Mouse (Mus musculus) megakaryocyte-erythroid progenitor cell, adult 5-6 weeks (primary cell): ENCODE measurements around the gene Serpinb6b. TPM values are rescaled to one million over a fixed set of nuclear protein-coding genes. Genes with fewer than 3 reads are reported as not detected.
A peak's percentile ranks its signal among the peaks of the same experiment; 100 is the strongest.

Experiments used
- ATAC-seq: replicated peaks from 2 replicates; pipeline ENCODE4 v1.8.0; 2016; ENCODE audit warnings: mild to moderate bottlenecking, inconsistent platforms; ENCODE audit not compliant: severe bottlenecking, poor library complexity, low FRiP score, low TSS enrichment
- total RNA-seq, 2 experiments: library from RNA; stranded (forward) in 1 of 2; stranded (reverse) in 1 of 2; fragments of 200-1000, 215-1000 nt in 1 of 2; fragments of >200 nt in 1 of 2; fragmentation: Nextera tagmentation in 1 of 2; gene quantifications; 2 replicates each; pipeline ENCODE4 v1.2.3; 2014 to 2017

The Serpinb6b gene
- total RNA-seq, 2 experiments from 2014 or later = 14.4 to 36.7 TPM

DNA sequence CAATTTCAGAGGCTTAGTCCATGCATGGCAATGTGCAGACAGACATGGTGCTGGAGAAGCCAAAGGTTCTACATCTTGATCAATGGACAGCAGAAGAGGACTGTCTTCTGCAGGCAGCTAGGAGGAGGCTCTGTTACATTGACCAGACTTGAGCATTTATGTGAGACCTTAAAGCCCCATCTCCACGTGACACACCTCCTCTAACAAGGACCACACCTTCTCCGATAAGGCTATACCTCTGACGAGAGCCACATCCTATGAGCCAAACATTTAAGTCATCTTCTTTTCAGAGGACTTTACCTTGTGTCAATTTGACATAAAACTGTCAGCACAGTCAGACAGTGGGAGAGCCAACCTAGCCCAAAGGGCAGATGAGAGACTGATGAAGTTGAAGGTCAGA, 5.8 kb downstream of the Serpinb6b start:
- no peak for ATAC-seq

DNA sequence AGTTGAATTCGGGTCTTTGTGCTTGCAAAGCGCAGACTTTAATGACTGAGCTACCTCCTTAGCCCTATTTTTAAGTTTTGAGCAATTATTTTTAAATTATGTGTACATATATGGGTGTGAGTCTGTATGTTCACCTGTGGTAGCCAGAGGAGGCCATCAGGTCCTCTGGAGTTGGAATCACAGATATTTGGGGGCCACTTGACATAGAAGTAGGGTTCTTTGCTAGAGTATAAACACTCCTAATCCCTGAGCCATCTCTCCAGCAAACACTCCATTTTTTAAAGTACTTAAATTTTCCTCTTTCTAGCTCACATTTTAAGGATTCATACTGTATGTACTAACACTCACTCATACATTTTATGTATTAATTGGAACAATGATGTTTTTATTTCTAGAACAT, 9.3 kb downstream of the Serpinb6b start:
- ATAC-seq = no peak

DNA sequence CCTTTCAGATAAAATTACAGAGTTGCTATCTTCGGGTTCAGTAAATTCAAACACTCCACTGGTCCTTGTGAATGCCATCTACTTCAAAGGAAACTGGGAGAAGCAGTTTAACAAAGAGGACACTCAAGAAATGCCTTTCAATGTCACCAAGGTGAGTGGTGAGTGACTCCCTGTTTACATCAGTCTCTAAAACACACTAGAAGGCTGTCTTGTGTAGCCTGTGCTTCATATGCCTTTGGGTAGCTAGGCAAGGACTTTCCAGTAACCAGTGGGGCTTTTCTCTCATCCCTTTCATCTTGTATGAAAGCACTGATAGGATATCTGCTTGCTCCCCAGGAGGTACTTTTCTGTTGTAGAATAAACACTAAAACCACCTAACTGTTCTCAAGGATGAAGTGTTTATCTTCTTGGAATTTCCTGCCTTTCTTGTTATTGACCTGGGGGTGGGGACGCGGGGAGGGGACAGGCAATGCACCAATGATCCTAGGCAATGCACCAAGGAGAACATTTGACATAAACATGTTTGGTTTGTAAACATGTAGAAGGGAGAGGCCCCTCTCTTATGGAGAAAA, 10.0 kb downstream of the Serpinb6b start:
- no peak for ATAC-seq

DNA sequence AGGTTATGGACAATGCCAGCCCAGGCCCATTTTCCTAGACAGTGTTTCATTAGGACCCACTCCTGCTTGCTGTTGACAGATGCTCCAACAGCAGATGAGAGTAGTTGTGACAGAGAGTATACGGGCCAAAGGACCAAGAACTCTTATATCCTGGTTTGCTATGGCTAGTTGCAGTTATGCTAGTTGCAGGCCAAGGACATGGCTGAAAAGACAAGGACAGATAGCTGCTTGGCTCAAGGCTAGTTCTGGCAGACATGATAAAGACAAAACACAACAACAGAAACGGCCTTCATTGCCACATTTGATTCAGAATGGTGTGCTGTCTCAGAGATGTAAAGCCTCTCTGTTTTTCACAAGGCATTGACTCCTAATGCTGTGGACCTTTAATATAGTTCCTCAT, 10.7 kb downstream of the Serpinb6b start:
- no peak for ATAC-seq

DNA sequence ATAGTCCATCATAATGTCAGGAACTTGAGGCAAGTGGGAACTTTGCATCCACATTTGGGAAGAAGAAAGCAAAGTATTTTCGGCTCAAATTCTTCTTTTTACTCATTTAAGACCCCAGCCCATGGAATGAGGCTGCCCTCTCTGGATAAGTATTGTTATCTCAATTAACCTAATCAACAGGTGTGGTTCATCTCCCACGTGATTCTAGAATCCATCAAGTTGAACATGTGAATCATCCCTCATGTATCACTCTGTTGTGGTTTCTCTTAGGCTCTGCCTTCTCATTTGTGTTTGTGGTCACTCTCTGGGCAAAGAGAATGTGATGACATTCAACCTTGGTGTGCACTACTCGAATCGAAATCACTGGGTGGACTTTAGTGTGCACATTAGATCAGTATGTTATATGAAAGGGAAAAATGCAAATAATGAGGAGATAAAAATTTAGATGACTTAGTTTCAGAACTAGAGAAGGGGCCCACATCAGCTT, 17.6 kb downstream of the Serpinb6b start:
- ATAC-seq = no peak

DNA sequence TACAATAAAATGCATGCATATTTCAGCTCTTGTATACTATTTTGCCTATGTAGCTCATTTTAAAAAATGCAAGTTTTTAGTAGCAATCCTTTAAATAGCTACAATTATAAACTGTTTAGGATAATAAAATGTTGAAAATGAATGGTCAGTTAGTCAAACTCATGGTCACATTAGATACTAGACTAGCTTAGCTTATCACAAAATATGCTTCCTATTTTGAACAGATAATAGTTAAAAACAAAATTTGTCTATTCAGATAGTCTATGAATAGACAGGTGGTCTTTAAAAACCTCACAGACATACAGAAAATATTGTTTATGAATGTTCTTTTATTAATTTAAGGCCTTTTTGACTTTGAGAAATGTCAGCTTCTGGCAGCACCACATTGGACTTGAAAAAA, 21.2 kb downstream of the Serpinb6b start:
- ATAC-seq = peak; percentile 61; the same call in 1 of the 2 replicates

DNA sequence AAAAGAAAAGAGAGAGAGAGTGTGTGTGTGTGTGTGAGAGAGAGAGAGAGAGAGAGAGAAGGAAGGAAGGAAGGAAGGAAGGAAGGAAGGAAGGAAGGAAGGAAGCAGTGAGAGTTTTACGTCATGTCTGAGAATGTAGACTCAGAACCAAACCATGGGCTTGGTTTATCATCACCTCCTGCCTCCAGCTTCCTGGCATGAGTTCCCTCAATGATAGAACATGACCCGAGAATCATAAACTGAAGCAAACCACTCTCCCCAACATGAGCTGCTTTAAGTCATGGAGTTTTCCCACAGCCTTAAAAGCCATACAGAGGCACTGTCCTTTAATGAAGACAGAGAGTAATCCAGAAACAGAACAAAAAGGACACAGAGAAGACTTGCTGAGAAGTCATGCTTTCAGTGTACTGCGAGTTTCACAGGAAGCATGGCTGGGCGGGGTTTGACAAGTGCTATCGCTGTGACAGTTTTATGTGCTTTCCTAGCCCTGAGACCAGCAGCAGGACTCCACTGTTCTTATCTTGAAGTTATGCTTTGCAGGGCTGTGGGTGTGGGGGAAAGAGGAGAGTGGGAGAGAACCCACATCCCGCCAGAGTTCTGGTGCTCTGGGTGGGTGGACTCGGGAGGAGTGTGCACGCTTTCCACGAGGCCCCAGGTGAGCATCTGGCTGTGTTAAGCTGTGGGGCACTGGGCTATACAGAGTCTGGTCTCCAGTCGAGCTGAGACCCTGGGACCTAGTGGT, 28.3 kb downstream of the Serpinb6b start:
- ATAC-seq = peak; percentile 99

DNA sequence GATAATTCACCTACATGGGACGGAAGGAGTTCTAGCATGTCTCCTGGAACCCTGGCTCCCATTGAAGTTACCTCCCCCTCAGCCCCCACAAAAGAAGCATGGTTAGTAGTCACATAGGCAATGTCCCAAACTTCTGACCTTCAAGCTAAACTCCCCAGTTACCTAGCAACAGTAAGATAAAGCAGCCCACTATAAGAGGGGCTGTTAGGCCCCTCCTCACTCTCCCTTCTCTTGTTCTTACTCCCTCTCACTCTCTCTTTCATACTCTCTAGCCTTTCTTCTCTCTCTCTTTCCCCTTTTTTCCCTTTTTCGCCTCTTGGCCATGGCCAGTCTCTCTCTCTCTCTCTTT, 28.9 kb downstream of the Serpinb6b start:
- no peak for ATAC-seq

DNA sequence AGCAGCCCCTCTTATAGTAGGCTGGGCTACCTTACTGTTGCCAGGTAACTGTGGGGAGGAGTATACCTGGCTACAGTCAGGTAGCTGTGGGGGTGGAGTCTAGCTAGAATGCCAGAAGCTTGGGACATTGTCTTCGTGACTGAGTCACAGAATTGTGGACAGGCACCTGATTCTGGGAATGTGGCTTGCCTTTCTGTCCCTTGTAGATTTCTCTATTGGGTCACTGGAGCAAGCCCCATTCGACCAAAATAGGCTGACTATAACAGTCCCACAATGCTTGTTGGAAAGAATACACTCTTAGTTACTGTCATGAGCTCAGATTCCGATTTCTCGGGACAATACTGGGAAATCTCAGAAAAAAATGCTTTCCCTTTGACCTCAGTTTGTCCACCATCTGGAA, 30.0 kb downstream of the Serpinb6b start:
- ATAC-seq = no peak

DNA sequence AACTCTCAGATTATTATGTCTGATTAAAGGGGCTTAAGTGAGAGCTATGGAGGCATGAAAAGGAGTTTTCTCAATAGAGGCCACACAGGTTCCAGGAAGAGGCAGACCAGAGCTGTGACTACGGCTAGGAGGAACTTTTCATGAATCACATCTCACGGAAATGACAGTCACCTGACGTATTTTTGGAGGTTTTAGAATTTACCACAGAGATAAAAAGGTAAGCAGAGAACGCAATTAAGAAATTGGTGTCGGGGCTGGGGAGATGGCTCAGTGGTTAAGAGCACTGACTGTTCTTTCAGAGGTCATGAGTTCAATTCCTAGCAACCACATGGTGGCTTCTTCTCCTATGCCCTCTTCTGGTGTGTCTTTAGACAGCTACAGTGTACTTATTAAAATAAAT, 36.3 kb downstream of the Serpinb6b start:
- ATAC-seq = no peak

DNA sequence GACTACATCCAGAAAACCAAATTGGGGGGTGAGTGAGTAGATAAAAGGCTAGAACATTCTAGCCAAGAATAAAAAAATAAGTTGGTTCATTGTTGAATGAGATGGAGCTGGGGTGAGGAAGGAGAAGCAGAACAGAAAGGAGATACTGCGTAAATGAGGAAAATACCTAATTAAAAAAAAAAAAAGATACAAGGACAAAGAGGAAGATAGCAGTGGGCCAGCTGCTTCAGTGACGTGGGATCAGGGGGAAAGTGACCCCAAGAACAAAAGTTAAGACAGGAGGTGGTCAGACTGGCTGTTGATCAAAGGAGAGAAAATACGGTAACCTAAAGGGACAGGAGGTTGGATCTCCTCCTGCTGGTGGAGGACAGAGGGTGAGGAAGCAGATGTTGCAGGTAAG, 37.9 kb downstream of the Serpinb6b start, which contains the start of gene Serpinb9:
Gene Serpinb9, plus strand, starts transcription at position 301 of the 400 bp plus-strand sequence.
- ATAC-seq = no peak

DNA sequence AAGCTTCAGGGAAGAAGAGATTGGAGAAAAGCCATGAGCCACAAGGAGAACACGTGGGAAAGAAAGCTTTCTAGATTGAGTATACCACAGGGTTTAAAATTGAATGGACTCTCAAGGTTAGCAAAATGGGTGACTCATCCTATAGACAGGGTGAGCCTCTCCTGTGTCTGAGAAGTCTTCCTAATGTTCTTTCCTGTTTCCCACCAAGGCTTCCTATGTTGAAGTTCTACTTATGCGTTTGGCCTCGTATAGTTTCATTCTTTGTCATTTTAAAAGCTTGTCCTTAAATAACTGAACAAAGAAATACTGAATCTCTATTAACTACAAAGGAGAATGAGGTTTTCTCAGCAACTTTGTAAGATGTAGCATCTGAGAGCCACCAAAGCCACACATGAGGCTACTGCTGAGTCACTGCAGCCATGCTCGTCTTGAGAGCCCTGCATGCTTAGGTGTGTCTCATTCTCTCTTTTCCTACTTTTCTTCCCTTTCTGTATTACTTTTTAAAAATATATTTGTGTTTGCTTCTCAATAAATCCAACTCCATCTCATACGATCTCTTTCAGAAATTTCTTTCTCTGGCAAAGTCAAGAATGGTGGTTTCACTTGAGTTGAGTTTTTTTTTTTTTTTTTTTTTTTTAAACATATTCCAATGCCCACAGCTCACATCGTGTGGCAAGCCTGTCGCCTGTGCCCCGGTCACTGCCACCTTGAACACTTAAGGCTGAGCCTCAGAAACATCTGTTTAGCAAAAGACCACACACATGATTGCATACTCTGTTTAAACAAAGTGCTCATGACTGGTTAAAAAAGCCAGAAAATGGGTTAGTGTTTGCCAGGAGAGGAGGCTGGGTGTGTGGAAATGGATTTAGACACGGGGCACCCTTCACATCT, 38.8 kb downstream of the Serpinb6b start:
- peak; percentile 43 for ATAC-seq

DNA sequence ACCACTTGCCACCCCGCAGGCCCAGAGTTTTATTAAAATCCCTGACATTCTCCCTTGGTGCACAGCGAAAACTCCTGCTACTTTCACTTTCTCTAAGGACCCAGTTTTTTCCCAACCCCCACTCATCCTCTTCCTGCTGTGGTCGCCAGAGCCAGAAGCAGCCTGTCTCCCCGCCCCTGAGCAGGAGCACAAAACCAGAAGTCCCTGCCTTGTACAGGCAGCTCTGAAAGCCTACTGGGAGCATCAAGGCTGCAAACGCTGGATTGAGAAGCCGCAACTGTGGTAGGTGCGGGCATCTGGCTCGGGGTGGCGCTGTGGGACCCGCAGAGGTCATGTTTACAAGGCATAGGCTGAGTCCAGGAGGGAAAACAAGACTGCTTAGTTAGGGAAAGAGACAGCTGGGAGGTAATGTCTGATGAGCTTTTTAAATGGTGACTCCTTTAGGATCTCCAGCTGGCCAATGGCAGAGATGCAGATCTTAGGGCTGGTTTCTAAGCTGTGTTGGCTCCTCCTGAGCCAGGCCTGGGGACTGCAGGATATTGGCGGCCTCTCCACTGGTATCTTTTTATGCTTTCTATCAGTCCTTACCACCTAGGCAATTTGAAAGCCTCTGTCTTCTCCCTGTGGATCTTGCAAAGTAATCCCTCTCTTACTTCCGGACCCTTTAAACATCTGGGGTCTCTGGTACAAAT, 39.6 kb downstream of the Serpinb6b start:
- ATAC-seq = peak; percentile 97

DNA sequence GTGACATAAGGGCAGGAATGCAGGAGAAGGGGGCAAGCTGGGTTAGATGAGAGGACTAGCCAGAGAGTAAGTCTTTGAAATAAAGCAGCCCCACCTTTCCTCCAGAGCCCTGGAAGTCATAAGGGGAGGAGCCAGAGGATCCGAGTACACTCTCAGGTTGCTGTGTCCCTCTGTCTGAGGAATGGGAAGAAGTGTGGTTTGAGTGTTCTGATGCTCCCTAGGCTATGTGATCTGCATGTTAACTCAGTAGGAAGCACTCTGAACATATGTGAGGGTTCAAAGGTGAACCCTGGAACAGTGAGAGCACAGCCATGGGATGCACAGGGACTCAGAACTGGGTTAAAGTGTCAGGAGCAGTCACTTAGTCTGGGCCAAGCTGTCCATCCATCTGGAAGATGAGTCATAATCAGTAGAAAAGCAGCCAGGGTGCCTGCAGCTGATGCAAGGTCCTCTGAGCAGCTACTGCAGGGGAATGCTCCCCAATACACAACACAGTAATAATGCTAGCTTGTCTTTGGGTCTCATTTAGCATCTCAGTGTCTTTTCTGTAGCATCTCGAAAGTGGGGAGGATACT, 40.6 kb downstream of the Serpinb6b start:
- ATAC-seq = no peak

DNA sequence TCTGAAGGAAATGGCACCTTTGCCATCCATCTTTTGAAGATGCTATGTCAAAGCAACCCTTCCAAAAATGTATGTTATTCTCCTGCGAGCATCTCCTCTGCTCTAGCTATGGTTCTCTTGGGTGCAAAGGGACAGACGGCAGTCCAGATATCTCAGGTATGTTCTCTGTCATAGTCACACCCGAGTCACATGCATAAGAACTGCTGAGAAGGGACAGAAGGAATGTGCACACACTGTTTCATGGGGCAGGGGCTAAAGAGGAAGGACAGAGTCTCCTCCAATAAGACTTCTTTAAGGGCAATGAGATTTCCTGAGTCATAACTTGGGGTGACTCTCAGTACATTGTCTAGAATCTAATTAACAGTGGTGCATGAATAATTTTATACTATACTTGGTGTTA, 41.5 kb downstream of the Serpinb6b start:
- no peak for ATAC-seq

DNA sequence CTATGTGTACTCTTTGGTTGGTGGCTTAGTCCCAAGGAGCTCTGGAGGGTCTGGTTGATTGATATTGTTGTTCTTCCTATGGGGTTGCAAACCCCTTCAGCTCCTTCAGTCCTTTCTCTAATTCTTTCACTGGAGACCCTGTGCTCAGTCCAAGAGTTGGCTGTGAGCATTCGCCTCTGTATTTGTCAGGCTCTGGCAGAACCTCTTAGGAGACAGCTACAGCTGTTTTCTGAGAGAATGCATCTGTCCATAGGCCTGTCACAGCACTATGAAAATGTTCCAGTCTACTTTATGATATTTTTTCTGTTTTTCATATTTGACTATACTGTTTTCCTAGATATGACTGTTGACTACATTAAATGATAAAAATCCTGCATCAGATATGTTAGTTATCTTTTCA, 47.4 kb downstream of the Serpinb6b start:
- ATAC-seq = no peak

DNA sequence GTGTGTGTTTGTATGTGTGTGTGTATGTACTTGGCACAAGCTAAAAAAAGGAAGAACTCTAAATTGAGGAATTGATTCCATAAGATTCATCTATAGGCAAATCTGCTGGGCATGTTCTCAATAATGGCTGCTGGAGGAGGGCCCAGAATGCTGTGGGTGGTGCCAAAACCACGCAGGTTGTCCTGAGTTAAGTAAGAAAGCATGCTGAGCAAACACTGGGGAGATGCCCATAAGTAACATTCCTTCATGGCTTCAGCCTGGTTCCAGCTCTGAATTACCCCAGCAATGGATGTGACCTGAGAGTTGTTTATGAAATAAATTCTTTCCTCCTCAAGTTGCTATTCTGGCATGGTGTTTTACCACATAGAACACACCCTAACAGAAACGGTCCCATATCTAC, 48.3 kb downstream of the Serpinb6b start:
- ATAC-seq = no peak

DNA sequence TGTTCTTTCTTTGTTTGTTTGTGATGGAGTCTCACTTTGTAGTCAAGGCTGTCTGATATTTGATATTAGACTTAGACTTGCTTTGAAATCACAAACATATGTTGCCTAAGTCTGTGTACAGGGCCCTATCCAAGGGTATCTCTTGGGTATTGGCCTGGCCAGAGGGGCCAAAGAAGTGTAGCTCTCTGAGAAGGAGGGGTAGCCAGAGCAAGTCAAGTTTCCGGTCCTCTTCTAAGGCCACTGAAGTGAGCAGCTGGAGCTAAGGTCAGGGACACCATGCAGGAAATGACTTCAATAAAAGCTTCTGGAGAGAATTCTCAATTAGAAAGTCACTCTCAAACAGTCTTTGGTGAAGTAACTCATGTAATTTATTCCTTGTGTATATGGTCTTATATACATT, 57.4 kb downstream of the Serpinb6b start:
- ATAC-seq = no peak

DNA sequence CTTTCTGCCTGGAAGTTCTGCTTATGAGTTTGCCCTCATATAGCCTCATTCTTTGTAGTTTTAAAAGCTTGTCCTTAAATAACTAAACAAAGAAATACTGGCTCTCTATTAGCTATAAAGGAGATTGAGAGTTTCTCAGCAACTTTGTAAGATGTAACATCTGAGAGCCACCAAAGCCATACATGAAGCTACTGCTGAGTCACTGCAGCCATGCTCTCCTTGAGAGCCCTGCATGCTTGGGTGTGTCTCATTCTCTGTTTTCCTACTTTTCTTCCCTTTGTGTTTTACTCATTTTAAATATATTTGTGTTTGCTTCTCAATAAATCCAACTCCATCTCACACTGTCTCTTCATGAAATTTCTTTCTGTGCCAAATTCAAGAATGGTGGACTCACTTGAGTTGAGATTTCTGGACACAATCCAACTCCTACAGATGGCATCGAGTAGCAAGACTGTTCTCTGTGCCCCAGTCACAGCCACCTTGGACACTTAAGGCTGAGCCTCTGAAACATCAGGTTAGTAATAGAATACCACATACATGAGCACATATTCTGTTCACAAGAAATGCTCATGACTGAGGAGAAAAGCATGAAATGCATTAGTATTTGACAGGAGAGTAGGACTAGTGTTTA, 61.5 kb downstream of the Serpinb6b start:
- ATAC-seq = 0 out of 2 replicates have a peak, but pooled peaks have one; percentile 52
